Mouse (Mus musculus): Measurements from ENCODE around the gene Taf6. TPM values are rescaled to one million over a fixed set of nuclear protein-coding genes. Genes with fewer than 3 reads are reported as not detected.
"Not testable (repeated sequence)": the region's sequence is repeated elsewhere in the genome, so short reads cannot be mapped to it uniquely, and the experiment has no call there.

Gene Taf6
- 151 and 155 TPM in 2 replicates for polyA plus RNA-seq (2016; fragmentation: Nextera tagmentation; extraction: Ambion mirVana)

GRCm38 (mm10) chr5:138186950-138187638 is at the start of gene Taf6, which contains the start of gene Cnpy4:
TSS of gene Taf6 (minus strand) at chr5:138187451.
TSS of gene Cnpy4 (plus strand) at chr5:138187485.
- peaks cover 61% of the 10 kb centered on the region for H3K36me3 ChIP-seq (replicated peaks)
- DNase-seq (ENCODE audit: extremely low spot score, low spot score) = peak; percentile 78
- peak within 1 kb of the TSS; percentile 93 for H3K27ac ChIP-seq
- H3K4me1 ChIP-seq = peaks cover 16% of the 10 kb centered on the region
- under 1% methylated on average over 31 of the region's 31 CpGs for WGBS
- H3K27me3 ChIP-seq (ENCODE audit: poor library complexity, severe bottlenecking) = no peaks in the 10 kb centered on the region
- no peaks in the 10 kb centered on the region for H3K9me3 ChIP-seq
- H3K4me3 ChIP-seq = peak within 1 kb of the TSS; percentile 78

DNA sequence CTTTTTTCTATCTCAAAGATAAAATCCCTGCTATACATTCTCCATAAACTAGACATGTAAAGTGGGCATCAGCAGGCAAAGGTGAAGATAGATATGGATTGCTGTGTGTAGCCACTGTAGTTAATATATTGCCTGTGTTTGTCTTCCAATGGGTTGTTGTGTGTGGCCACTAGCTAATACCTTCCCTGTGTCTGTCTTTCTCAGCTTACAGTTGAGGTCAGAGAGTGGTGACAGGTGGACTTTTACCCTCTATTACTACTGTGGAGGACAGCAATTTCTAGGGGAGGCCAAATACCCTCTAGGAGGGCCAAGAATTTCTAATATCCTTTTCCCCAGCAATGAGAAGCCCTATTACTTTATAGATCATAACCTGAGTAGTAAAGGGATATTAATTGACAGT is 47.0 kb upstream of the Taf6 start:
- Histone ChIP-seq H3K27me3 (ENCODE audit: poor library complexity, severe bottlenecking) (no peaks in the 10 kb centered on the region), H3K27ac (no peak overlapping the region), H3K9me3 (no peaks in the 10 kb centered on the region), H3K36me3 (replicated peaks) (no peaks in the 10 kb centered on the region), H3K4me1 (peaks cover 5% of the 10 kb centered on the region), H3K4me3 (no peak overlapping the region)
- DNase-seq (ENCODE audit: extremely low spot score, low spot score) = no peak

GRCm38 (mm10) chr5:138233778-138234177 is 46.5 kb upstream of the Taf6 start:
- H3K4me3 ChIP-seq = no peak overlapping the region
- no peak overlapping the region for H3K27ac ChIP-seq
- no peaks in the 10 kb centered on the region for H3K27me3 ChIP-seq (ENCODE audit: poor library complexity, severe bottlenecking)
- H3K4me1 ChIP-seq = peaks cover 5% of the 10 kb centered on the region
- no peaks in the 10 kb centered on the region for H3K9me3 ChIP-seq
- no peak for DNase-seq (ENCODE audit: extremely low spot score, low spot score)
- 85% methylated on average over 2 of the region's 2 CpGs for WGBS
- H3K36me3 ChIP-seq (replicated peaks) = no peaks in the 10 kb centered on the region

DNA sequence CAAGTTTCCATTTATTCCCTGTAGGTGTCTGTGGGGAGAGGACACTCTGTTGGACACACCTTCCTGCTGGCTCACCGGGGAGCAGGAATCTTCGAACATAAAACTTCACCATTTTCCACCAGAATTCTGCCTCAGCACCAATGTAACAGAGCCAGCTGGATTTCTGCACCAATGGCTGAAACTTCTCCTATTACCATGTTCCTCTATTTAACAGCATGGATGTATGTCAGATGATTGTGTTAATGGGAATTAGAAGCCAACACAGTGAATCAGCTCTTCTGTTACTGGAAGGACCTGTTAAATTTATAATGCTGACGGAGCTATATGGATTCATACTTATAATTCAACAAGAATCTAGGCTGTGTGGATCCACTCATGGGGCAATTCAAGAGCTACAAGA is 42.3 kb upstream of the Taf6 start:
- Histone ChIP-seq H3K27me3 (ENCODE audit: poor library complexity, severe bottlenecking) (no peaks in the 10 kb centered on the region), H3K4me3 (no peak overlapping the region), H3K9me3 (no peaks in the 10 kb centered on the region), H3K4me1 (peaks cover 5% of the 10 kb centered on the region), H3K36me3 (replicated peaks) (no peaks in the 10 kb centered on the region), H3K27ac (no peak overlapping the region)
- WGBS = 93% methylated on average over 3 of the region's 3 CpGs
- no peak for DNase-seq (ENCODE audit: extremely low spot score, low spot score)

- DNase-seq (ENCODE audit: extremely low spot score, low spot score) = no peak
- Histone ChIP-seq H3K27ac (no peak overlapping the region), H3K4me1 (peaks cover 5% of the 10 kb centered on the region), H3K9me3 (no peaks in the 10 kb centered on the region), H3K4me3 (no peak overlapping the region), H3K27me3 (ENCODE audit: poor library complexity, severe bottlenecking) (no peaks in the 10 kb centered on the region), H3K36me3 (replicated peaks) (no peaks in the 10 kb centered on the region)
- 58% methylated on average over 3 of the region's 3 CpGs for WGBS
Observed at GRCm38 (mm10) chr5:138228026-138228425, 40.8 kb upstream of the Taf6 start.

- Histone ChIP-seq H3K27me3 (ENCODE audit: poor library complexity, severe bottlenecking) (no peaks in the 10 kb centered on the region), H3K9me3 (no peaks in the 10 kb centered on the region), H3K4me3 (no peak overlapping the region), H3K36me3 (replicated peaks) (no peaks in the 10 kb centered on the region), H3K4me1 (peaks cover 5% of the 10 kb centered on the region), H3K27ac (no peak overlapping the region)
- WGBS = 70% methylated on average over 2 of the region's 2 CpGs
- DNase-seq (ENCODE audit: extremely low spot score, low spot score) = no peak
Observed at GRCm38 (mm10) chr5:138227367-138227766, 40.1 kb upstream of the Taf6 start.

GRCm38 (mm10) chr5:138226491-138226890 is 39.2 kb upstream of the Taf6 start:
- H3K4me1 ChIP-seq = peaks cover under 1% of the 10 kb centered on the region; the same call in 1 of the 2 replicates
- H3K9me3 ChIP-seq = no peaks in the 10 kb centered on the region
- H3K4me3 ChIP-seq = no peak overlapping the region
- DNase-seq (ENCODE audit: extremely low spot score, low spot score) = no peak
- no peaks in the 10 kb centered on the region for H3K27me3 ChIP-seq (ENCODE audit: poor library complexity, severe bottlenecking)
- 81% methylated on average over 4 of the region's 4 CpGs for WGBS
- H3K27ac ChIP-seq = no peak overlapping the region
- H3K36me3 ChIP-seq (replicated peaks) = no peaks in the 10 kb centered on the region

DNA sequence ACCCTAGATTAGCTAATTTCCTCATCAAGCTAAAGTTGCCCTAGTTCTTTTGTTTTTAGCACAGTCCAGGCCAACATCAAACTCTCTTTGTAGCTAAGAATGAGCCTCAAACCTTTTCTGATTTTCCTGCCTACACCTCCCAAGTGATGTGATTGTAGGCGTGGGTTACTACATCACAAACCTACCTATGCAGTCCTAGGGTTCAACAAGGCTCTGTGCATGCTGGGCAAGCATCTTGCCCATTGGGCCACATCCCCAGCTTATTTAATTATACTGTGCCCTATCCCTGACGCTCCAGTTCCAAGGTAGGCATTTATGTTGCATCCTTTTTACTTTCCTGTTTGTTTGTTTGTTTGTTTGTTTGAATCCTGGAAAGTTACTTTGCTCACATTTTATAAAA is 38.4 kb upstream of the Taf6 start, which contains the start of gene Nxpe5:
Gene Nxpe5, plus strand, starts transcription at position 199 of the 400 bp plus-strand sequence.
- Histone ChIP-seq H3K27ac (no peak within 1 kb of the TSS), H3K4me1 (no peaks in the 10 kb centered on the region), H3K27me3 (ENCODE audit: poor library complexity, severe bottlenecking) (no peaks in the 10 kb centered on the region), H3K36me3 (replicated peaks) (no peaks in the 10 kb centered on the region), H3K4me3 (no peak within 1 kb of the TSS), H3K9me3 (no peaks in the 10 kb centered on the region)
- WGBS = 65% methylated on average over 2 of the region's 2 CpGs
- DNase-seq (ENCODE audit: extremely low spot score, low spot score) = no peak

GRCm38 (mm10) chr5:138223287-138223686 is 36.0 kb upstream of the Taf6 start:
- Histone ChIP-seq H3K9me3 (no peaks in the 10 kb centered on the region), H3K36me3 (replicated peaks) (no peaks in the 10 kb centered on the region), H3K27ac (no peak overlapping the region), H3K4me1 (no peaks in the 10 kb centered on the region), H3K27me3 (ENCODE audit: poor library complexity, severe bottlenecking) (no peaks in the 10 kb centered on the region), H3K4me3 (no peak overlapping the region)
- 68% methylated on average over 3 of the region's 3 CpGs for WGBS
- DNase-seq (ENCODE audit: extremely low spot score, low spot score) = no peak

GRCm38 (mm10) chr5:138222111-138222510 is 34.9 kb upstream of the Taf6 start:
- H3K27me3 ChIP-seq (ENCODE audit: poor library complexity, severe bottlenecking) = no peaks in the 10 kb centered on the region
- DNase-seq (ENCODE audit: extremely low spot score, low spot score) = peak; percentile 71
- whole genome bisulfite sequencing = 25% methylated on average over 4 of the region's 4 CpGs

DNA sequence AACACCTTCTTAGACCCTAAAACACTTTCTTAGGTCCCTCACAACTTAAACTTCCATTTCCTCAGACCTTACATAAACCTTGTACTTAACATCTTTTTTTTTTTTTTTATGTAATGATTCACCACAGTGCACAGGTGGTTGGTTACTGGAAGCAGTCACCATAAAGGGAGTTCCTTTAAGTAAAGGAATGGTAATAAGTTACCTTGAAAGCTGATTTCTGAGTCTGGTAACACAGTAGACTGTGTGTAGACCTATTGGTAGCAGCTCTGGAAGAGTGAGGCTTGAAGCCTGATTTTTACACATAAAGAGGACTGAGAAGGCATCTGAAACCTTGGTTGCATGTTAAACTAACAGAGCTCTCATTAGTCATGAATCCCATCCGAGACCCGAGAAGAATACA is 32.6 kb upstream of the Taf6 start:
- Histone ChIP-seq H3K36me3 (replicated peaks) (no peaks in the 10 kb centered on the region), H3K4me3 (no peak overlapping the region), H3K27me3 (ENCODE audit: poor library complexity, severe bottlenecking) (no peaks in the 10 kb centered on the region), H3K27ac (no peak overlapping the region), H3K9me3 (peaks cover 29% of the 10 kb centered on the region), H3K4me1 (no peaks in the 10 kb centered on the region)
- WGBS = 72% methylated on average over 2 of the region's 2 CpGs
- no peak for DNase-seq (ENCODE audit: extremely low spot score, low spot score)

More at GRCm38 (mm10) chr5:138222111-138222510, 34.9 kb upstream of the Taf6 start:
- peaks cover 7% of the 10 kb centered on the region; the same call in 1 of the 2 replicates for H3K9me3 ChIP-seq
- H3K4me3 ChIP-seq = no peak overlapping the region
- no peaks in the 10 kb centered on the region for H3K4me1 ChIP-seq
- H3K27ac ChIP-seq = no peak overlapping the region
- no peaks in the 10 kb centered on the region for H3K36me3 ChIP-seq (replicated peaks)

DNA sequence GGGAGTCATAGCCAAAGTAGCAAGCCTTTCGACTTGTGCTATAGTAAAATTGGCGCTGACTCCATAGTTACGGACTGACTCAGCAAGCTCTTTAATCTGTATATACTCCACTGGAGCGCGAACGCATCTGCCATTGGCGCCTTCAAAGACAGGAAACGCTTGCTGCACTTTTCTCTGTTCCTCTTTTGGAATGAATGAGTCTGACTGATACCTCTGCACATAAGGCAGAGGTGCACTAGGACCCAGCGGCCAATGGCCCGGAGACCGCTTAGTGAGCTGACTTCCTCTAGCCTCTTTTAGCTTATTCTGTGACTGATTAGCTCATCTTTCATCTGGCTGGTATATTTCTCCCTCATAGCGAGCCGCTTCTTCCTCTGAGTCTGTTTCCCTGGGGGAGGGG is 29.4 kb upstream of the Taf6 start:
- not testable (repeated sequence) for H3K27me3 ChIP-seq (ENCODE audit: poor library complexity, severe bottlenecking); H3K27ac ChIP-seq; DNase-seq (ENCODE audit: extremely low spot score, low spot score); H3K4me1 ChIP-seq; H3K4me3 ChIP-seq; H3K36me3 ChIP-seq (replicated peaks)
- H3K9me3 ChIP-seq = peaks cover 50% of the 10 kb centered on the region
- 94% methylated on average over 13 of the region's 13 CpGs for WGBS

- WGBS = 86% methylated on average over 4 of the region's 4 CpGs
- no peaks in the 10 kb centered on the region for H3K36me3 ChIP-seq (replicated peaks)
- no peak overlapping the region for H3K27ac ChIP-seq
- H3K27me3 ChIP-seq (ENCODE audit: poor library complexity, severe bottlenecking) = no peaks in the 10 kb centered on the region
- no peak for DNase-seq (ENCODE audit: extremely low spot score, low spot score)
- H3K9me3 ChIP-seq = peaks cover 23% of the 10 kb centered on the region; the same call in 1 of the 2 replicates
- no peak overlapping the region for H3K4me3 ChIP-seq
- no peaks in the 10 kb centered on the region for H3K4me1 ChIP-seq
Observed at GRCm38 (mm10) chr5:138207873-138208272, 20.6 kb upstream of the Taf6 start.
